Mouse (Mus musculus) cerebellum, adult 2 months (tissue): Measurements from ENCODE around the gene Kcnd3. TPM values are rescaled to one million over a fixed set of nuclear protein-coding genes. Genes with fewer than 3 reads are reported as not detected.

Experiments
- DNase-seq, 2 experiments: peaks; one replicate each; pipeline ENCODE4 v3.0.0; 2021
- H3K27ac ChIP-seq: fragments of 200-500 bp; 2 replicates; pipeline ENCODE4 v1.5.1; 2012; ENCODE audit warnings: low read length, control low read depth, inconsistent platforms; ENCODE audit not compliant: insufficient read depth
- H3K27me3 ChIP-seq: fragments of 200-500 bp; 2 replicates; pipeline ENCODE4 v1.6.1; 2012; ENCODE audit warnings: inconsistent platforms, mild to moderate bottlenecking, low read length, moderate library complexity; ENCODE audit not compliant: control insufficient read depth, insufficient read depth
- H3K4me1 ChIP-seq: fragments of 200-500 bp; 2 replicates; pipeline ENCODE4 v1.6.1; 2011; ENCODE audit warnings: low read length; ENCODE audit not compliant: control insufficient read depth, insufficient read depth
- H3K4me3 ChIP-seq: fragments of 200-500 bp; replicated peaks from 2 replicates; pipeline ENCODE3; 2011; ENCODE audit warnings: mild to moderate bottlenecking, low read depth, low read length, control low read depth; ENCODE audit not compliant: insufficient read depth
- CTCF ChIP-seq: fragments of 200-500 bp; IDR thresholded peaks from 2 replicates; pipeline ENCODE4 v1.5.1; 2011; ENCODE audit warnings: low read depth, mild to moderate bottlenecking, control low read depth, low read length, moderate library complexity, borderline replicate concordance; ENCODE audit not compliant: insufficient read depth
- POLR2A ChIP-seq: fragments of 200-500 bp; IDR thresholded peaks from 2 replicates; pipeline ENCODE4 v1.6.1; 2011; ENCODE audit warnings: low read length, control low read depth, borderline replicate concordance; ENCODE audit not compliant: insufficient read depth
- WGBS: fragments of 180-500 bp; shearing (Covaris S2); methylation state at CpG from one replicate; pipeline ENCODE4 v1.1.7; 2018; 5-methylcytosine and 5-hydroxymethylcytosine counted together
- polyA plus RNA-seq: library from polyadenylated mRNA; depleted of rRNA; stranded (reverse); fragments of >200 nt; gene quantifications from 2 replicates; pipeline ENCODE4 v1.2.3, GENCODE M21; 2012

The Kcnd3 gene
- polyA plus RNA-seq, 1 experiment: 29.2 TPM

DNA sequence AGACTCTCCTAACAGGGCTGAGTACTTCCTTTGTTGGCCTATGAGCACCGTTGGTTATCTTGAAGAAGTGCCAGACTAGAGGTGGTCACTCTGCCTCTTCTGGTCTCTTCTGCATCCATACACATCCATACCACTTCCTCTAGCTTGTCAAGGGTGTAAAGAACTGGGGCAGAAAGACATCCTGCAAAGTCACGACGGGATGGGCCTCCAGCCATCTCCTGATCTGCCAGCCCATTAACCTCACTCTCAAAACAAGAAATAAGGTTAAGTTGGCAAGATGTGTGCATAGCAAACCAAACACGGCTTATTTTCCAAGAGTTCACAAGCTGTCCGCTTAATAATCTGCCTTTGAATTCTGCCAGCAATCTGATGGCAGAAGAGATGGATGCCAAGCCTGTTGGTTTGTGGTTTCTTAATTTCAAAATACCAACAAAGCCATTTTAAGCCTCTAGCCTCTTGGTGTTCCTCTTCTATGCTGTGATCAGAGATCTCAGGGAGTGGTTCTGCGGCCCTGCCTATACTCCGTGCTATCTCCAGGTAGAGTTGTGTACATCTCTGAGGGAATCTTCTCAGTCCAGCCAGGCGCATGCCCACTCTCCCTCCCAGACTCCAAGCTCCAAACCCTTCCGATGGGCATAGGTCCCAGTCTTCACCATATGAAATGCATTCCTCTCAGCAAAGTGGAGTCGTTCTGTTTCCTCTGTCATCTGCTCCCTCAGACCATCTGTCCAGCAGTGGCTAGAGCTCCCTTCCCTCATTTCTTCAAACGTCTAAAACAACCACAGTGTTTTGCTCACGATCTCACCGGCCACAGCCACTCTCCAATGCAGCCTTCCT is 201.6 kb downstream of the Kcnd3 start:
- DNase-seq: peak; percentile 70 to 86
- H3K27ac ChIP-seq: peak overlapping the region; percentile 31
- WGBS: 10% methylated on average over 13 of the region's 13 CpGs
- H3K4me1 ChIP-seq: peaks cover 10% of the 10 kb centered on the region
- H3K27me3 ChIP-seq: no peaks in the 10 kb centered on the region
- no peak overlapping the region for H3K4me3 ChIP-seq
- TF ChIP-seq POLR2A (no peak), CTCF (no peak)

DNA sequence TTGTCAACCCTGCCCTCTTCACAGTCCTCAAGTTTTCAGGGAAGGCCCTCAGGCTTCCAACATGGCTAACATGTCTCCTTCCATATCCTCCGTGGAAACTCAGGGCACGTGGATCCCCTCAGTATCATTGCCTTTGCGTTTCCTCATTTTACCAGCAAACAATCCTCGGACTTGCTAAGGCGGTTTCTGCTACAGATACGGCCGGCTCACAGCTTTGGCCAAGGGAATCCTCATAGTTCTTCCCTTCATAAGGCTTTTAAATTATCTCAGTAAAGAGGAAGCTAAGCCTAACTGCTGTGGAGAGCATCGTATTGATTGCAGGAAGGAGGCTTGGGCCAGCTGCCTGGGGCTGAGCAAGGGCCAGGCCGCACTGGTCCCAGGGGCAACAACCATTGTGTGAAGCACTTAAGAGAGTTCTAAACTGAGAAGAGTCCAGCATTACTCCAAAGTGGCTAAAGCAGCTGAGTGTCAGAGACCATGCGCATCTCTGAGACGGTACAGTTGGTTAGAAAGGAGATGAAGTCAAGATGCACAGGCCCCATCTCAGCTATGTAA is 203.0 kb downstream of the Kcnd3 start:
- Histone ChIP-seq H3K27ac (no peak overlapping the region), H3K4me3 (no peak overlapping the region), H3K4me1 (peaks cover 10% of the 10 kb centered on the region), H3K27me3 (no peaks in the 10 kb centered on the region)
- TF ChIP-seq CTCF: no peak
- TF ChIP-seq POLR2A: no peak
- no peak for DNase-seq
- 96% methylated on average over 11 of the region's 11 CpGs for WGBS

- H3K4me3 ChIP-seq: no peak overlapping the region
- WGBS: 76% methylated on average over 2 of the region's 2 CpGs
These were observed 208.4 kb downstream of the Kcnd3 start for GRCm38 (mm10) chr3:105660530-105660929.

DNA sequence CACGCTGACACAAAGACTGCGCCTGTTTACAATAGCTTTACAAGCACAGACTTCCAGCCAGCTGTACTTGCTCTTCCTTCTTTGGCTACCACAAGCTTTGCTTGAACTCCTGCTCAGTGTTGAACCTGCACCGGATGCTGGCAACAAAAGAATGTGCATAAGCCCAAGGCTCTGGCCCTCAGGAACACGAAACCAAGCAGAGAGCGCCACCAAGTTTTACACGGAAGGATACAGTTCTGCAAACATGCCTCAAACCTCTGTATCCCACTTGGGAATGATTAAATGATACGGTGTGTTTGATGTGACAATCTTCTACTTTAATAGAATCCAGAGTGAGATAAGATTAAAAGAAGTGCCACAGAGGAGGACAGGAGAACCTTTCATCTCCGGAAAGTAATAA is 210.9 kb downstream of the Kcnd3 start:
- no peak overlapping the region for H3K27ac ChIP-seq
- no peak for TF ChIP-seq CTCF
- TF ChIP-seq POLR2A: no peak
- DNase-seq: no peak
- H3K27me3 ChIP-seq: no peaks in the 10 kb centered on the region
- H3K4me1 ChIP-seq: 0 out of 2 replicates have a peak, but pooled peaks cover 2% of the 10 kb centered on the region
- H3K4me3 ChIP-seq: no peak overlapping the region
- WGBS: 79% methylated on average over 8 of the region's 8 CpGs

More at GRCm38 (mm10) chr3:105660530-105660929, 208.4 kb downstream of the Kcnd3 start:
- Histone ChIP-seq H3K27me3 (no peaks in the 10 kb centered on the region), H3K4me1 (0 out of 2 replicates have a peak, but pooled peaks cover 2% of the 10 kb centered on the region), H3K27ac (no peak overlapping the region)
- TF ChIP-seq CTCF (no peak), POLR2A (no peak)
- DNase-seq: no peak

DNA sequence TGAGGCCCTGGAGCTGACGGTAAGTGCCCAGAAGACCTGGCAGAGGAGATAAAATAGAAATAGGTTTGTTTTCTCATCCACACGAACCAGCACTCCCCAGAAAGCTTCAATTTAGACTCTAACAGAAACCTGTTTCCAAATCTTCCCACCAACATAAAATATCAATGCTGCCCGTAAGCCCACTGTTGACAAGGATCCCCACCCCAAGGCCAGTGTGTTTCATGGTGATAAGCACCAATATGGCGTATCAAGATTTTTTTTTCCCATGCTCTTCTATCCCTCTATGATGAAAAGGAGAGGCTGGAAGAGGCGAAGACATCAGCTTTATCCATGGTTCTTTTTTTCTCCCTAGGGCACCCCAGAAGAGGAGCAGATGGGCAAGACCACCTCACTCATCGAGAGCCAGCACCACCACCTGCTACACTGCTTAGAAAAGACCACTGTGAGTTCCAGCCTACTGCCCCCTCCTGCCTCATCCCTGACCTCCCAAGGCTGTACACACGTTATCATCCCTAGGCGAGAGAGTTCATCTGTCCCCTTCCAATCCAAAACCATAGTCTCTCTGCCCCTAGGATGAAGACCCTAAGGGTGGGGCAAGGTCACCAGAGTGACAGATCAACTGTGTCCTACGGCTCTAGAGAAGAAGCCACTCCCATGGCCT is 213.1 kb downstream of the Kcnd3 start:
- TF ChIP-seq POLR2A: no peak
- no peak for TF ChIP-seq CTCF
- Histone ChIP-seq H3K27me3 (no peaks in the 10 kb centered on the region), H3K4me1 (peaks cover 2% of the 10 kb centered on the region; the same call in 1 of the 2 replicates), H3K27ac (no peak overlapping the region), H3K4me3 (no peak overlapping the region)
- 79% methylated on average over 9 of the region's 9 CpGs for WGBS
- DNase-seq: no peak

DNA sequence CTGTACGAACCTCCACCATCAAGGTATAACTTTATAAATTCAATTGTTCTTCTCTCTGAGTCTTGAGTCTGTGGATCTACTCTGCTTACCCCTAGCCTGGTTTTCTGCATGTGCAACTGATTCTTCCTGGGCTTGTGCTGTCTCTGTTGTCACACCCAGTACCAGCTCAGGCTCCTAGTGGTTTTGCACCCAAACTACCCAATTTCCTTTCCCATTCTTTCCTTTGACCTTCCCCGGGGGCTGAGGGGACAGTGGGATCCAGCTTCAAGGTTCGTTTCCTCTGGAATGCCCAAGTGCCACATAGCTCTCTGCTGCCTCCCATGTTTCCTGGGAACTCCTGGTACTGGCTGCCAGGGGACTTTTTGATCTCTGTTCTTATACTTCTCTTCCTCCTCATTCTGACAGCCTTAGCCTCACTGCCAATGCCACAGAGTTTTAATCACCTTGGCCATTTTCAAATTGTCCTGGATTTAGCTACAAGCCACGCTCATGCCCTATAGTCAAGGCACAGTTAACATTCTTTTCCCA is 214.9 kb downstream of the Kcnd3 start:
- no peaks in the 10 kb centered on the region; the same call in 1 of the 2 replicates for H3K4me1 ChIP-seq
- H3K27me3 ChIP-seq: no peaks in the 10 kb centered on the region
- 78% methylated on average over 4 of the region's 4 CpGs for WGBS
- TF ChIP-seq POLR2A: no peak
- TF ChIP-seq CTCF: no peak
- no peak overlapping the region for H3K4me3 ChIP-seq
- DNase-seq: no peak
- no peak overlapping the region for H3K27ac ChIP-seq

DNA sequence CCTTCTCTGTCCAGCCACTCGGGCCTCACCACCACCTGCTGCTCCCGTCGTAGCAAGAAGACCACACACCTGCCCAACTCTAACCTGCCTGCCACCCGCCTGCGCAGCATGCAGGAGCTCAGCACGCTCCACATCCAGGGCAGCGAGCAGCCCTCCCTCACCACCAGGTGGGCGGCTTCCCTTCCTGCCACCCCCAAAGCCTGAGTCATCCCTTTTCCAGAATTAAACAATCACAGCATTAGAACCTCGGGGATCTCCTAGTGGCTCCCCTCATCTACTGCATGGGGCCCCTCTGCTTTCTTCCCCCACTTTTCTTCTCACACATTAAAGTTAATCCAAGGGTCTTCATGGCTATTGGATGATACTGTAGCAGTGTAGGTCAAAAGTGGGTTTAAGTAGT is 216.0 kb downstream of the Kcnd3 start:
- DNase-seq: no peak
- Histone ChIP-seq H3K4me3 (no peak overlapping the region), H3K27me3 (no peaks in the 10 kb centered on the region), H3K4me1 (no peaks in the 10 kb centered on the region; the same call in 1 of the 2 replicates), H3K27ac (no peak overlapping the region)
- 74% methylated on average over 9 of the region's 9 CpGs for WGBS
- TF ChIP-seq POLR2A (no peak), CTCF (no peak)

DNA sequence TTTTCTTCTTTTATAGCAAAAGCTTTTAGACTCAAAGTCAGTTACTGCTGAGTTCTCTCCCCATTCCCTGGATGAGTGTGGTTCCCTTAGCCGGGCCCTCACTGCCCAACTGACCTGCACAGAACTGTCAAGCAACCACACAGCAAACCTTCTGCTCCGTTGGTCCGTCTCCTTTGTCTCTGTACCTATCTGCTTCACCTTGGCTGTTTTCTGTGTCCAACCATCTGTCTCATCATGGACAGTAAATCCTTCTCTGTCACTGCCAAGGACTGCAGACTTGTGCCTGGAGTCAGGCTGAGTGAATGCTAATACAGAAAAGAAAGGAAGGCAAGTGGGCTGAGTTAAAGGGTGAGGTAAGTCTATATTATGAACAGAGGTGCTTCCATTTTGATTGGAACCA is 217.6 kb downstream of the Kcnd3 start:
- WGBS: 15% methylated on average over 3 of the region's 3 CpGs
- no peak for TF ChIP-seq POLR2A
- TF ChIP-seq CTCF: no peak
- peak in 1 of 2 experiments; percentile 61 for DNase-seq
- H3K27ac ChIP-seq: no peak overlapping the region
- no peaks in the 10 kb centered on the region; the same call in 1 of the 2 replicates for H3K4me1 ChIP-seq
- H3K27me3 ChIP-seq: no peaks in the 10 kb centered on the region
- no peak overlapping the region for H3K4me3 ChIP-seq
